8 mouse cellular contexts compared by ENCODE assay signal in genomic region chr5:112214419-112214818, GRCm38 (mm10). TPM values are rescaled to one million over a fixed set of nuclear protein-coding genes. Genes with fewer than 3 reads are reported as not detected.
DNase-seq lines count a peak whose midpoint lies in the region; ATAC-seq and TF ChIP-seq lines count a peak whose summit lies in the region.

No protein-coding gene starts in this region.

- WGBS in intestine, postnatal 0 days = 7% methylated on average over 10 of the region's 10 CpGs
- WGBS in liver, embryonic 11.5 days = 5% methylated on average over 10 of the region's 10 CpGs
- WGBS in neural tube, embryonic 11.5 days = 5% methylated on average over 10 of the region's 10 CpGs

- no peaks in the 10 kb centered on the region for H3K9me3 ChIP-seq in intestine, postnatal 0 days (ENCODE audit: control insufficient read depth)
- peaks cover 3% of the 10 kb centered on the region; the same call in 1 of the 2 replicates for H3K9me3 ChIP-seq in liver, embryonic 11.5 days (ENCODE audit: control insufficient read depth, low read length)
- H3K9me3 ChIP-seq in neural tube, embryonic 11.5 days (ENCODE audit: control insufficient read depth, low read length) = no peaks in the 10 kb centered on the region

- no peak overlapping the region for H3K9ac ChIP-seq in intestine, postnatal 0 days (ENCODE audit: low read depth, low read length)
- no peak overlapping the region for H3K9ac ChIP-seq in liver, embryonic 11.5 days (ENCODE audit: low read depth, low read length)
- 0 out of 2 replicates have a peak overlapping the region, but pooled peaks have one; percentile 31 for H3K9ac ChIP-seq in neural tube, embryonic 11.5 days (ENCODE audit: low read length)

- no peak overlapping the region for H3K4me3 ChIP-seq in intestine, postnatal 0 days (ENCODE audit: low read depth, low read length)
- H3K4me3 ChIP-seq in liver, embryonic 11.5 days (ENCODE audit: low read depth, low read length) = no peak overlapping the region
- H3K4me3 ChIP-seq in neural tube, embryonic 11.5 days (ENCODE audit: low read depth, low read length) = no peak overlapping the region

- no peaks in the 10 kb centered on the region for H3K27me3 ChIP-seq in intestine, postnatal 0 days (replicated peaks; ENCODE audit: control insufficient read depth, insufficient read depth, low read length)
- H3K27me3 ChIP-seq in liver, embryonic 11.5 days (replicated peaks; ENCODE audit: control insufficient read depth, insufficient read depth, low read length) = no peaks in the 10 kb centered on the region
- H3K27me3 ChIP-seq in neural tube, embryonic 11.5 days (ENCODE audit: control insufficient read depth, insufficient read depth, low read length) = no peaks in the 10 kb centered on the region

- 0 out of 2 replicates have a peak, but pooled peaks cover 3% of the 10 kb centered on the region for H3K4me1 ChIP-seq in intestine, postnatal 0 days (replicated peaks; ENCODE audit: control insufficient read depth, insufficient read depth, low read length)
- H3K4me1 ChIP-seq in liver, embryonic 11.5 days (replicated peaks; ENCODE audit: control insufficient read depth, insufficient read depth, low read length) = peaks cover 9% of the 10 kb centered on the region
- H3K4me1 ChIP-seq in neural tube, embryonic 11.5 days (ENCODE audit: control insufficient read depth, insufficient read depth, low read length) = peaks cover 33% of the 10 kb centered on the region

- no peak overlapping the region for H3K27ac ChIP-seq in intestine, postnatal 0 days (ENCODE audit: low read depth, low read length)
- H3K27ac ChIP-seq in liver, embryonic 11.5 days (ENCODE audit: low read depth, low read length) = no peak overlapping the region
- peak overlapping the region; percentile 84 for H3K27ac ChIP-seq in neural tube, embryonic 11.5 days (ENCODE audit: low read depth, low read length)

- peak; percentile 52 for DNase-seq in ovary, postnatal 14 days (ENCODE audit: low spot score)
- no peak for DNase-seq in ovary, postnatal 10 days (ENCODE audit: low spot score)
- DNase-seq in c-Kit-positive CD71-positive TER-119-positive erythroid progenitor cells, embryonic 14.5 days (ENCODE audit: low spot score) = peak; percentile 18
- DNase-seq in frontal cortex, postnatal 14 days (ENCODE audit: low spot score in 2 of 2) = peak; percentile 73 to 74
- DNase-seq in liver, embryonic 11.5 days (ENCODE audit: low spot score) = peak; percentile 68
- DNase-seq in neural tube, embryonic 11.5 days (ENCODE audit: low spot score) = peak; percentile 81
- DNase-seq in thymus, postnatal 25 days = peak; percentile 83

- TF ChIP-seq CTCF in intestine, postnatal 0 days (IDR thresholded peaks at IDR 0.05; ENCODE audit: low read depth) = peak; percentile 87

- no peaks in the 10 kb centered on the region for H3K36me3 ChIP-seq in intestine, postnatal 0 days (ENCODE audit: control insufficient read depth, insufficient read depth)
- no peaks in the 10 kb centered on the region for H3K36me3 ChIP-seq in liver, embryonic 11.5 days (ENCODE audit: control insufficient read depth, insufficient read depth, low read length)
- H3K36me3 ChIP-seq in neural tube, embryonic 11.5 days (ENCODE audit: control insufficient read depth, insufficient read depth, low read length) = peaks cover under 1% of the 10 kb centered on the region; the same call in 1 of the 2 replicates

- ATAC-seq in intestine, postnatal 0 days = peak; percentile 15; the same call in 1 of the 2 replicates
- ATAC-seq in liver, embryonic 11.5 days (replicated peaks; ENCODE audit: low FRiP score) = no peak
- peak; percentile 26 for ATAC-seq in neural tube, embryonic 11.5 days (ENCODE audit: insufficient read depth, low FRiP score, low TSS enrichment)

- 0 out of 2 replicates have a peak overlapping the region, but pooled peaks have one; percentile 25 for H3K4me2 ChIP-seq in intestine, postnatal 0 days (replicated peaks; ENCODE audit: low read depth)
- peak overlapping the region; percentile 28 for H3K4me2 ChIP-seq in liver, embryonic 11.5 days
- H3K4me2 ChIP-seq in neural tube, embryonic 11.5 days (ENCODE audit: low read depth) = no peak overlapping the region

RNA-seq across cellular contexts. Expression of gene Cryba4, which starts 37.9 kb away (rescaled TPM):
- 1.1 and 1.3 TPM in 2 replicates for polyA plus RNA-seq in intestine, postnatal 0 days (2015; fragmentation: Nextera tagmentation; extraction: Ambion mirVana)
- 0.84 and 1.3 TPM in 2 replicates for polyA plus RNA-seq in liver, embryonic 11.5 days (2014; fragmentation: Nextera tagmentation; extraction: Ambion mirVana)
- 0.53 and 1.3 TPM in 2 replicates for polyA plus RNA-seq in neural tube, embryonic 11.5 days (2014; fragmentation: Nextera tagmentation; extraction: Ambion mirVana)

RNA-seq across cellular contexts. Expression of gene Crybb1, which starts 41.2 kb away (rescaled TPM):
- polyA plus RNA-seq in intestine, postnatal 0 days (2015; fragmentation: Nextera tagmentation; extraction: Ambion mirVana) = 0.22 and 0.34 TPM in 2 replicates
- polyA plus RNA-seq in liver, embryonic 11.5 days (2014; fragmentation: Nextera tagmentation; extraction: Ambion mirVana) = 0.31 and 0.45 TPM in 2 replicates
- 0.53 and 0.90 TPM in 2 replicates for polyA plus RNA-seq in neural tube, embryonic 11.5 days (2014; fragmentation: Nextera tagmentation; extraction: Ambion mirVana)
